Mouse (Mus musculus) cortical plate, adult 2 months (tissue): ENCODE measurements around the gene Svip. TPM values are rescaled to one million over a fixed set of nuclear protein-coding genes. Genes with fewer than 3 reads are reported as not detected.
A peak's percentile ranks its signal among the peaks of the same experiment; 100 is the strongest.

Experiments used
- H3K27ac ChIP-seq: fragments of 200-500 bp; 2 replicates; pipeline ENCODE4 v1.5.1; 2012; ENCODE audit warnings: low read length, control low read depth, inconsistent platforms; ENCODE audit not compliant: insufficient read depth
- H3K4me1 ChIP-seq: fragments of 200-500 bp; 2 replicates; pipeline ENCODE4 v1.6.1; 2011; ENCODE audit warnings: low read length; ENCODE audit not compliant: control insufficient read depth, insufficient read depth
- H3K4me3 ChIP-seq: fragments of 200-500 bp; 2 replicates; pipeline ENCODE4 v1.5.1; 2011; ENCODE audit warnings: mild to moderate bottlenecking, low read length, control low read depth; ENCODE audit not compliant: insufficient read depth
- CTCF ChIP-seq: fragments of 200-500 bp; IDR thresholded peaks from 2 replicates; pipeline ENCODE4 v1.5.1; 2011; ENCODE audit warnings: mild to moderate bottlenecking, control low read depth, low read length; ENCODE audit not compliant: insufficient read depth; ENCODE audit errors: extremely low read depth
- POLR2A ChIP-seq: fragments of 200-500 bp; IDR thresholded peaks from 2 replicates; pipeline ENCODE4 v1.6.1; 2011; ENCODE audit warnings: mild to moderate bottlenecking, low read length, control low read depth; ENCODE audit not compliant: insufficient read depth; ENCODE audit errors: extremely low read depth
- polyA plus RNA-seq: library from polyadenylated mRNA; depleted of rRNA; stranded (reverse); fragments of >200 nt; gene quantifications from 2 replicates; pipeline ENCODE4 v1.2.3, GENCODE M21; 2012

The Svip gene
- polyA plus RNA-seq, 1 experiment, result 41.7 TPM

DNA sequence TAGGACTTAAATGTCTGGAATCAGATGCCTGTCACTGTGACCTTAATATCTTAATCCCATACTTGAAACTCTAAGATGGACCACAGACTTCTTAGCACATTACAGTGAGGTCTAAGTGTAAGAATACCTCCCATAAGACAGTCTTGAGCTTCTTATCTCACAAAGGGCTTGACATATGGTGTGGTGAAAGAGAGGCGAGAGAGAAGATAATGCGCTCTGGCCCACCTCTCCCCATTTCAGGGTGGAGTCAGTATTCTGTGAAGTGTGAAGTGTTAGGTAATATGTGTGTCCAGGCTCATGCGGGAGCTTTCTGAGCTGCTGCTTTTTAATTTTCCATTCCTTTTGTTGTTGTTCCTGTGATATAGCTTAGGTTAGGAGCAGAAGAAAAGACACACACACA is 14.8 kb downstream of the Svip start:
- Histone ChIP-seq H3K4me3 (no peak overlapping the region), H3K27ac (no peak overlapping the region), H3K4me1 (no peaks in the 10 kb centered on the region)
- TF ChIP-seq POLR2A (no peak), CTCF (no peak)

DNA sequence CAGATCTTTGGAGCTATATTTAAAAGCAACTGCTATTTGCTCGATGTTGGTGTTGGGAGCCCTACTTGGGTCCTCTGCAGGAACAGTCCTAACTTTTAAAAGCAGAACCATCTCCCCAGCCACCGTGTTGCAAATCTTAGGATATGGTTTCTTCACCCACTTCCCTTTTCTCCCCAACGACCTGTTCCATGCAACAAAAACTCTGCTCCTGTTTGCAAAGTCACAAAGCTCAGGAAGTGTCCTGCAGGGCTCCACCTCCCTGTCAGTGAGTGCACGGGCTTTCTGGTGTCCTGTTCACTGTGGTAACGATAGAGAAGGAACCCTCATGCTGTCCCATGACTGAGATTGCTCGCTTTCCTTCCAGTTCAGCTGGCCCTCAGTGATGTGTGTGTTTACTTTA is 18.9 kb downstream of the Svip start:
- H3K27ac ChIP-seq, result no peak overlapping the region
- peaks cover 5% of the 10 kb centered on the region for H3K4me1 ChIP-seq
- TF ChIP-seq CTCF, result no peak
- TF ChIP-seq POLR2A, result no peak
- no peak overlapping the region for H3K4me3 ChIP-seq

DNA sequence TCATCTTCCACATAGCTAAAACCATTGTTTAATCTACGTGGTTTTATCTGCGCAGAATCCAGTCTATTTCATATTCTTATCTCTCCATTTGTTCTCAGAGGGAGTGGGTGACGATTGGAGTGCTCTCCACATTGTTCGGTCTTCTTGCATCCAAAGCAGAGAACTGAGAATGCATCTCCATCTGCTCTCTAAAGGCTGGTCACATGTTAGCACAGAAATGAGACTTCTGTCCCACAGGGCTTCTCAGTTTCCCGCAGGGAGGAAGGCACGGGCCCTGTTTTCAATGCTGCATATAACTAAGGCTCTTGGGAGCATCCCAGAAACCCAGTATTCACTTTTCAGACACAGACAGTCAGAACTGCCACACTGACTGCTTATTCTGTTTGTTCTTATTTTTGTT is 20.1 kb downstream of the Svip start:
- Histone ChIP-seq H3K4me3 (no peak overlapping the region), H3K27ac (no peak overlapping the region), H3K4me1 (peaks cover 5% of the 10 kb centered on the region)
- TF ChIP-seq CTCF (no peak), POLR2A (no peak)

DNA sequence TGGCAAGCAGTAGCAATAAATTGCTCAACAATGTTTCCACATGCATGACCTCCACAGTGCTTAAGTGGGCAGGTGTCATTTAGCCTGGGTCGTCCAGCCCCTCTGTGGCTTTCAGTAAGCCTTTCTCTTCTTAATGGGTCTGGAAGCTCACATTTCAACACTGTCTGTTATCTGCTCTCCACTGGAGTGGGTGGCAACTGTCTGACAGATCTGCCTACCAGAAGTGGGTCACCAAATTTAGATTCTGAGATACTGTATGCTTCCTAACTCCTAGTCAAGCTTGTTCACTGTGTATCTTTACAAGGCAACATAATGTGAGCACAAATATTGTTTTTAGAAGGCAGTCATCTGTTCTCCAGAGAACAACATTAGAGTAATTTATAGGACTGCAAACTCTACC is 23.5 kb downstream of the Svip start:
- H3K4me1 ChIP-seq, result peaks cover 5% of the 10 kb centered on the region
- H3K27ac ChIP-seq, result no peak overlapping the region
- H3K4me3 ChIP-seq, result no peak overlapping the region
- TF ChIP-seq CTCF (no peak), POLR2A (no peak)

DNA sequence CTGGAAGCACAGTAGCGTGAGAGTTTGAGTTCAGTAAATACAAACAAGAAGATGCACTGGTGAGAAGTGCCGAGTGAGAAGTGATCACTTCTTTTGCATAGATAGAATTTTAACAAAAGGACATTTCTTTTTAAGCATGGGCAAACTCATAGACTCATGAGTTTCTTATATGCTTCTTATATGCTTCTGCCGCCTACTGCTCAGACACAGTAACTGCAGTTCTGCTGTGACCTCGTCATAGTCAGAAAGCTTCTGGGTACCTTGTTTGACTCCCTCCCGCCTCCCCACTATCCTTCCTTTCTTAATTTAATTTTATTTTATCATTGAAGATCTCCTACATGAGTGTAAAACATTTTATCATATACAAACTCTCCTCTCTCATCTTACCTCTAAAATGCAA is 26.5 kb downstream of the Svip start:
- TF ChIP-seq POLR2A (no peak), CTCF (peak; percentile 60)
- H3K27ac ChIP-seq, result no peak overlapping the region
- H3K4me3 ChIP-seq, result no peak overlapping the region
- H3K4me1 ChIP-seq, result peaks cover 5% of the 10 kb centered on the region

DNA sequence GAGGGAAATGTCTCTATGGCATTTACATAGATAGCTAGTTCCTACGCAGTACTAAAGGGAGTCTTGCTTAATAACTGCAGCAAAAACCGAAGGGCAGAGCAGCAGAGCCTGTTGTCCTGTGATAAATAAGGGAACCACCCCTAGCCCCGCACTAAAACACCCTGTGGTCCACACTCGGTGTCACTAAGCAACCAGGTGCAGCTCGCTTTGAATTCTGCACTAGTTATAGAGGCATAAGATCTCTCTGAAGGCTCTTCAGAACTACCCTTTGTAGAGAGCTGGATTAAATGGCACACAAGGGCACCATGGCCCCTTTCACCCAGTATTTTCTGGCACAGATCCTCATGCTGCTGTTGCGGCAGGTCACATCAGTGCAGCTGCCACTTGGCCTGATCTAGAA is 30.6 kb downstream of the Svip start:
- Histone ChIP-seq H3K4me1 (no peaks in the 10 kb centered on the region), H3K27ac (no peak overlapping the region)
- TF ChIP-seq CTCF (no peak), POLR2A (no peak)

DNA sequence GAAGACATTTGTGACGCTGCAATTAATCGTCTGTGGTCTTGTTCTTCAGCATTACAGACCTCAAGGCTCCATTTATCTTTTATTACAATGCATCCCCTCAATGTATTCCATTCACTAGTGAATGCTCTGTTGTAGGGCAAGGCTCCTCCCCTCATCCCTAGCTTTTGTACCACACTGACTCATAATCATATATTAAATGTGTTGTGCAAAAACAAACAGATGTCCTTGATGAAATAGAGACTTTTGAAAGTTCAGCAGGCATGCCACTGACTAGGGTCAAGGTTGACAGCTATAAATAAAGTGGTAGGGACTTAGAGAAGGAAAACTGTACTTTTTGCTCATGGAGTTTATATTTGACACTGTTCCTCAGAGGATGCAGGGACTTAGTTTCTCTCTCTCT is 32.3 kb downstream of the Svip start:
- TF ChIP-seq POLR2A (no peak), CTCF (no peak)
- H3K4me3 ChIP-seq, result no peak overlapping the region
- no peak overlapping the region for H3K27ac ChIP-seq
- no peaks in the 10 kb centered on the region for H3K4me1 ChIP-seq

More for the DNA sequence above, 30.6 kb downstream of the Svip start:
- no peak overlapping the region for H3K4me3 ChIP-seq

DNA sequence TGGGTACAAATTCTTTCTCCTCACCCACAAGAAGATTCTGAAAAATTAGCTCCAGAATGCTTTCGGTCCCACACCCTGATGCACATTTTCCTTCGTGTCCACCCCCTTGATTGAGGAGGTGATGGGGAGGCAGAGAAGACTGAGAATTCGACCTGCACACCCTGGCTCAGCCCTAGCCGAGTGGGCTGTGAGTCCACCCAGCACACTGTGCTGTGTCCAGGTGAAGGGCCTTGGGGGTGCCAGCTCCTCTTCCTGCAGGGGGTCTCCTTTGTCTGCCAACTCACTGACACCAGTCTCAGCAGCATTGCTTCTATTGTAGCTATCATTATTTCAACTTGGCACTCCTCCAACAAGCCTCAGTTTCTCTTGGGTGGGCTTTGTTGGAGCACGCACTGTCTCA is 32.7 kb downstream of the Svip start:
- Histone ChIP-seq H3K4me3 (no peak overlapping the region), H3K27ac (no peak overlapping the region), H3K4me1 (no peaks in the 10 kb centered on the region)
- TF ChIP-seq POLR2A (no peak), CTCF (no peak)

DNA sequence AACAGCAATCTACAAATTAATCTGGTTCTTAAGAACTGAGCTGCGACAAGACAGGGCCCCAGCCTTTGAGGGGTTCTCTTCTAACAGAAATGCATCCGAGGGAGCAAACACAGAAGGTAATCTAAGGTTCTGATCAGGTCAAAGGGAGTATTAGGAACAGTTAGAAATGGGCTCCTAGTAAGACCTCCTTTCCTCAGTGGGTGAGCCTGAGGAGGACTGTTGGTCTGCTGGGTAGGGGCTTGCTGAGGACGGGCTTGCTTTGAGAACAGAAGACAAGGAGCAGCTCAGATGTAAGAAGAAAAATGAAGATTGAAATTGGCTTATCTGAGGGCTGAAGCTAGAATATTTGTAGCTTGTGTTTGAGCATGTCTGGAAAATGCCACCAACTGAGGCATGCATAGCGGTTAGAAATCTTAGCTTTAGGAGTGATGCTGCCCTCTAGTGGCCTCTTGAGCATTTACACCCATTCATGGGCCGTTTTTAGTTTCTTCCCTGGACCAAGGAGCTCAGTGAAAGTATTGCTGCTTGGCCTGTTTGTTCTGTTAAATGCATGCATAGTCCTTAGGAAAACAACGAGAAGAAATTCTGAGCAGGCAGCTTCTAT is 33.5 kb downstream of the Svip start:
- TF ChIP-seq POLR2A, result no peak
- peak; percentile 82 for TF ChIP-seq CTCF
- H3K4me1 ChIP-seq, result no peaks in the 10 kb centered on the region
- H3K4me3 ChIP-seq, result no peak overlapping the region
- no peak overlapping the region for H3K27ac ChIP-seq

DNA sequence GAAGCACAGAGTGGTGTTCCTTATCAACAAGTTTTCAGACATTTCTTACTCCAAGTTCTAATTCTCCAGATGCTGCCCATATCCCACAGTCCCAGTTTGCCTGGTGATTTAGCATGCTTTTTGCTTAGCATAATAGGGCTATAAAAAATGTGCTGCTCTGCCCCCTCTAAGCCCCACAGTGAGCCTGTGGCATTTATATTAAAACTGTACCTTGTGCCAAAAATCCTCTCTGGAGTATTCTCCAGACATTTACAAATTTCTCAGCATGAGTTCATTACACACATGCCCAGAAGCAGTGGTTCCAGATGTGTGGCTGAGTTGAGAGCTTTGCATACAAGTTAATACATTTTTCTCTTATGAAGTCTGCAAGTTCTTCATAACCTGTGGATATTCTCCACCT is 36.4 kb downstream of the Svip start:
- TF ChIP-seq CTCF (no peak), POLR2A (no peak)
- Histone ChIP-seq H3K4me1 (no peaks in the 10 kb centered on the region), H3K27ac (no peak overlapping the region)

More for the DNA sequence above, 36.4 kb downstream of the Svip start:
- no peak overlapping the region for H3K4me3 ChIP-seq
